Mouse (Mus musculus) CD4-positive, CD25-positive, alpha-beta regulatory T cell, adult 2 months (primary cell): ENCODE results near the gene Tent5c.
A peak's percentile ranks its signal among the peaks of the same experiment; 100 is the strongest.
"Not testable (repeated sequence)": the region's sequence is repeated elsewhere in the genome, so short reads cannot be mapped to it uniquely, and the experiment has no call there.

Source experiments
- DNase-seq: peaks from one replicate; pipeline ENCODE4 v3.0.0-alpha.2; 2012; ENCODE audit warnings: low read depth, low spot score

Gene Tent5c

GRCm38 (mm10) chr3:100439088-100439487 lies 50.0 kb downstream of the Tent5c start:
- DNase-seq, result no peak

GRCm38 (mm10) chr3:100438461-100439002 lies 50.6 kb downstream of the Tent5c start:
- no peak for DNase-seq

GRCm38 (mm10) chr3:100436756-100437155 lies 52.4 kb downstream of the Tent5c start:
- peak; percentile 58 for DNase-seq

- no peak for DNase-seq
These were observed 57.4 kb downstream of the Tent5c start for GRCm38 (mm10) chr3:100431705-100432104.

- no peak for DNase-seq
These were observed 58.4 kb downstream of the Tent5c start for GRCm38 (mm10) chr3:100430731-100431130.

GRCm38 (mm10) chr3:100430101-100430500 lies 59.0 kb downstream of the Tent5c start:
- no peak for DNase-seq

GRCm38 (mm10) chr3:100429667-100430066 lies 59.5 kb downstream of the Tent5c start:
- DNase-seq, result no peak

- no peak for DNase-seq
These were observed 61.6 kb downstream of the Tent5c start for GRCm38 (mm10) chr3:100427548-100427947.

GRCm38 (mm10) chr3:100422392-100423167 lies 66.5 kb downstream of the Tent5c start:
- DNase-seq, result peak; percentile 87

GRCm38 (mm10) chr3:100421354-100421753 lies 67.8 kb downstream of the Tent5c start:
- DNase-seq, result no peak

- DNase-seq, result no peak
These were observed 68.5 kb downstream of the Tent5c start for GRCm38 (mm10) chr3:100420691-100421056.

- no peak for DNase-seq
These were observed 69.0 kb downstream of the Tent5c start for GRCm38 (mm10) chr3:100419962-100420690.

GRCm38 (mm10) chr3:100418387-100418786 lies 70.7 kb downstream of the Tent5c start:
- no peak for DNase-seq

GRCm38 (mm10) chr3:100417772-100418311 lies 71.3 kb downstream of the Tent5c start:
- DNase-seq, result no peak

- no peak for DNase-seq
These were observed 73.5 kb downstream of the Tent5c start for GRCm38 (mm10) chr3:100415671-100416070.

GRCm38 (mm10) chr3:100413586-100413985 lies 75.5 kb downstream of the Tent5c start:
- DNase-seq, result not testable (repeated sequence)

GRCm38 (mm10) chr3:100411945-100412344 lies 77.2 kb downstream of the Tent5c start:
- no peak for DNase-seq

- DNase-seq, result peak; percentile 20
These were observed 79.8 kb downstream of the Tent5c start for GRCm38 (mm10) chr3:100409280-100409679.

GRCm38 (mm10) chr3:100408351-100409043 lies 80.6 kb downstream of the Tent5c start:
- no peak for DNase-seq

GRCm38 (mm10) chr3:100402656-100403055 lies 86.5 kb downstream of the Tent5c start:
- DNase-seq, result no peak
